Mouse (Mus musculus): ENCODE measurements around the gene Magohb. TPM values are rescaled to one million over a fixed set of nuclear protein-coding genes. Genes with fewer than 3 reads are reported as not detected.

The Magohb gene
- total RNA-seq, 2 experiments from 2014 or later = 12.7 to 12.8 TPM

DNA sequence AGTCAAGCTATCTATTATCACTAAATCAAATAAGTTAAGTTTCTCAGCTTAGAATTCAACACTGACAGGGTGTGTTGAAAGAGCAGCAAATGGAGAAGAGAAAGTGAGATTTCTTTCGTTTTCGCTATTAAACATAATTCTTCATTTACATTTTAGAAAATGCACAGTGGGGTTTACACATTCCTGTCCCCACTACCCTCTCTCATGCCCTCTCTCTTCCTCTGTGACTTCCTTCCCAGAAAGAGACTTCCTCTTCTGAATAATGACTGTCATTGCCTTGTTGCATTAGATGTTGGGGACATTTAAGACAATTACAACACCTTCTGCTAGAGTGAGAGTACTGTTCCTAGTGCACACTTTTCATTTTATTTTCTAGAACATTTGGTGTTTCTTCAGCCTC, 23.4 kb downstream of the Magohb start:
- intact Hi-C loops (cut with DNase I) = no loop called here
- DNase-seq (ENCODE audit: extremely low spot score in 1 of 2, low spot score in 2 of 2) = no peak

GRCm38 (mm10) chr6:131264175-131264574, 28.9 kb downstream of the Magohb start:
- DNase-seq (ENCODE audit: extremely low spot score in 1 of 2, low spot score in 2 of 2) = no peak
- intact Hi-C loops (cut with DNase I) = no loop called here

- DNase-seq (ENCODE audit: extremely low spot score in 1 of 2, low spot score in 2 of 2) = no peak
- intact Hi-C loops (cut with DNase I) = no loop called here
Observed at GRCm38 (mm10) chr6:131262778-131263177, 30.3 kb downstream of the Magohb start.

DNA sequence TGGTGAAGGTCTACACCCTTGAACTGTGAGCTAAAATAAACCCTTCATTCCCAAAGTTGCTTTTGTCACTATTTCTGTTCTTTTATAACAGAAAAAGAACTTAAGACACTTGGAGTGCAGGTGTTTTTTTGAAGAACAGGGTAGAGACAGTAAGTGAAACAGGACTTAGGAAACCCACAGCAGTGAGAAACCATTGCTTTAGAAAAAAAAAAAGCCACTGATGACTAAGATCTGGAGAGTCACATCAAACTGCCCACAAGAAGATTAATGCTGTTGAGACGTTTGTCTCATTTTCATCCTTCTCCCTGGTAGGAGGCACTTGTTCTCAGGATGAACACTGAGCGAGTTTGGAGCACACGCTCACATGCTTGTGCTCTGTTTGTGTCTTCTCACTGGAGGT, 31.0 kb downstream of the Magohb start:
- intact Hi-C loops (cut with DNase I) = no loop called here
- DNase-seq (ENCODE audit: extremely low spot score in 1 of 2, low spot score in 2 of 2) = no peak

- no peak for DNase-seq (ENCODE audit: extremely low spot score in 1 of 2, low spot score in 2 of 2)
- intact Hi-C loops (cut with DNase I) = no loop called here
Observed at GRCm38 (mm10) chr6:131247206-131247605, 45.8 kb downstream of the Magohb start, which contains the start of gene Klra2. Gene Klra2 (minus strand): TSS chr6:131247362.

DNA sequence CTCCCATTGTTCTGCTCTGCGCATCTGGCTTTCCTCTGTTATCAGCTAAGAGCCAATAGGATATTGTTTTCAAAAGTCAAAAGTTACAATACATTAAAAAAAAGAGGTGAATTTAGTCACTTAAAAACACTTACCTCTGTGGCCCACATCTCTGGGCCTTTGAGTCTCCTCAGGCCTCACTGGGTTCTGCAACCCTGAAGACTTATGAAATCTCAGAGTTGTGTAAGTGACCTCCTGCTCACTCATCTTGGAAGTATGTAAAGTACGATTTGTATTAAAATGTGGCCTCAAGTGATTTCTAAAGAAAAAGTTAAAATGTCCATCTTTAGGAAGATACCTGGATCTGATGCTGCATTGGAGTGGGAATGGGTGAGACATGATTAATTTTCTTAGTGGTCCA, 48.0 kb downstream of the Magohb start:
- DNase-seq (ENCODE audit: extremely low spot score in 1 of 2, low spot score in 2 of 2) = no peak
- intact Hi-C loops (cut with DNase I) = no loop called here

Other genes with a start within 250 kb of the Magohb start
- under 1 TPM; 0.32 to 0.41 TPM for gene Klra2, start 45.9 kb downstream of the Magohb start, total RNA-seq (2021)
- 1 to 10 TPM; 1.6 to 2.2 TPM for gene Styk1, start 60.4 kb upstream of the Magohb start, total RNA-seq (2021)
- 100 to 1,000 TPM in 1 of 2 experiments, 10 to 100 TPM in 1; 96.4 to 106 TPM for gene Ybx3, start 95.2 kb upstream of the Magohb start, total RNA-seq (2021)
- gene 5430401F13Rik, start 193.2 kb upstream of the Magohb start, total RNA-seq (2021) = not detected
- not detected for gene Gm6619, start 193.2 kb upstream of the Magohb start, total RNA-seq (2021)

Measured in left cerebral cortex, postnatal 10 days (tissue).